Mouse (Mus musculus) hindbrain, embryonic 11.5 days (tissue): ENCODE data around the gene Slc17a8. TPM values are rescaled to one million over a fixed set of nuclear protein-coding genes. Genes with fewer than 3 reads are reported as not detected.
"Not testable (repeated sequence)": the region's sequence is repeated elsewhere in the genome, so short reads cannot be mapped to it uniquely, and the experiment has no call there.

Experiments used
- ATAC-seq: fragments of 200-750 bp; cut with Nextera tagmentation; 2 replicates; pipeline ENCODE4 v1.8.0; 2017; ENCODE audit warnings: mild to moderate bottlenecking, moderate TSS enrichment, moderate library complexity; ENCODE audit not compliant: low FRiP score
- DNase-seq: peaks from one replicate; pipeline ENCODE4 v3.0.0-alpha.2; 2015; ENCODE audit warnings: low spot score
- H3K27ac ChIP-seq: fragments of 300-500 bp; sonication (generic); 2 replicates; pipeline ENCODE4 v1.5.1; 2014; ENCODE audit warnings: mild to moderate bottlenecking, low read depth, low read length
- H3K27me3 ChIP-seq: fragments of 300-500 bp; sonication (generic); 2 replicates; pipeline ENCODE4 v1.6.1; 2014; ENCODE audit warnings: mild to moderate bottlenecking, low read length, moderate library complexity, mixed read lengths; ENCODE audit not compliant: control insufficient read depth, insufficient read depth
- H3K36me3 ChIP-seq: fragments of 300-500 bp; sonication (generic); 2 replicates; pipeline ENCODE4 v1.6.1; 2014; ENCODE audit warnings: mild to moderate bottlenecking, low read length, moderate library complexity, mixed read lengths; ENCODE audit not compliant: control insufficient read depth, insufficient read depth
- H3K4me1 ChIP-seq: fragments of 300-500 bp; sonication (generic); replicated peaks from 2 replicates; pipeline ENCODE4 v1.6.1; 2014; ENCODE audit warnings: low read length, mixed read lengths; ENCODE audit not compliant: control insufficient read depth, insufficient read depth
- H3K4me2 ChIP-seq: fragments of 300-500 bp; sonication (generic); replicated peaks from 2 replicates; pipeline ENCODE4 v1.6.1; 2014; ENCODE audit warnings: mild to moderate bottlenecking, low read depth, low read length
- H3K4me3 ChIP-seq: fragments of 300-500 bp; sonication (generic); 2 replicates; pipeline ENCODE4 v1.5.1; 2014; ENCODE audit warnings: low read depth, low read length
- H3K9ac ChIP-seq: fragments of 300-500 bp; sonication (generic); 2 replicates; pipeline ENCODE4 v1.6.1; 2014; ENCODE audit warnings: low read depth, low read length
- H3K9me3 ChIP-seq: fragments of 300-500 bp; sonication (generic); 2 replicates; pipeline ENCODE4 v1.6.1; 2016; ENCODE audit warnings: low read length; ENCODE audit not compliant: control insufficient read depth
- WGBS: fragments of 180-500 bp; shearing (Covaris S2); extraction: QIAGEN DNeasy Blood & Tissue Kit; methylation state at CpG from one replicate; pipeline ENCODE4 v1.1.7; 2014; 5-methylcytosine and 5-hydroxymethylcytosine counted together
- polyA plus RNA-seq: library from polyadenylated mRNA; unstranded; fragments of >200 nt; fragmentation: Nextera tagmentation; extraction: Ambion mirVana; gene quantifications from 2 replicates; pipeline ENCODE4 v1.2.1, GENCODE M21; 2014

The Slc17a8 gene
- polyA plus RNA-seq, 1 experiment from 2014 or later, result 2.0 TPM

GRCm38 (mm10) chr10:89578801-89579200, 42.3 kb downstream of the Slc17a8 start:
- H3K9ac ChIP-seq, result no peak overlapping the region
- no peaks in the 10 kb centered on the region for H3K27me3 ChIP-seq
- H3K4me1 ChIP-seq, result no peaks in the 10 kb centered on the region
- H3K9me3 ChIP-seq, result no peaks in the 10 kb centered on the region
- H3K27ac ChIP-seq, result no peak overlapping the region
- H3K4me2 ChIP-seq, result no peak overlapping the region
- no peak for ATAC-seq
- H3K36me3 ChIP-seq, result no peaks in the 10 kb centered on the region
- no peak for DNase-seq
- 93% methylated on average over 4 of the region's 4 CpGs for WGBS
- H3K4me3 ChIP-seq, result no peak overlapping the region

GRCm38 (mm10) chr10:89577666-89578065, 43.4 kb downstream of the Slc17a8 start:
- Histone ChIP-seq H3K4me1 (no peaks in the 10 kb centered on the region), H3K4me3 (no peak overlapping the region), H3K4me2 (no peak overlapping the region), H3K27me3 (no peaks in the 10 kb centered on the region), H3K9me3 (no peaks in the 10 kb centered on the region), H3K36me3 (no peaks in the 10 kb centered on the region), H3K9ac (no peak overlapping the region), H3K27ac (no peak overlapping the region)
- WGBS, result 86% methylated on average over 3 of the region's 3 CpGs
- ATAC-seq, result no peak
- DNase-seq, result no peak

- H3K4me2 ChIP-seq, result no peak overlapping the region
- DNase-seq (no peak), ATAC-seq (no peak)
- H3K27me3 ChIP-seq, result no peaks in the 10 kb centered on the region
- H3K4me1 ChIP-seq, result no peaks in the 10 kb centered on the region
- no peak overlapping the region for H3K4me3 ChIP-seq
- no peaks in the 10 kb centered on the region for H3K9me3 ChIP-seq
- no peaks in the 10 kb centered on the region for H3K36me3 ChIP-seq
- WGBS, result 89% methylated on average over 3 of the region's 3 CpGs
- no peak overlapping the region for H3K9ac ChIP-seq
- H3K27ac ChIP-seq, result no peak overlapping the region
These were observed 47.6 kb downstream of the Slc17a8 start for GRCm38 (mm10) chr10:89573421-89573820.

DNA sequence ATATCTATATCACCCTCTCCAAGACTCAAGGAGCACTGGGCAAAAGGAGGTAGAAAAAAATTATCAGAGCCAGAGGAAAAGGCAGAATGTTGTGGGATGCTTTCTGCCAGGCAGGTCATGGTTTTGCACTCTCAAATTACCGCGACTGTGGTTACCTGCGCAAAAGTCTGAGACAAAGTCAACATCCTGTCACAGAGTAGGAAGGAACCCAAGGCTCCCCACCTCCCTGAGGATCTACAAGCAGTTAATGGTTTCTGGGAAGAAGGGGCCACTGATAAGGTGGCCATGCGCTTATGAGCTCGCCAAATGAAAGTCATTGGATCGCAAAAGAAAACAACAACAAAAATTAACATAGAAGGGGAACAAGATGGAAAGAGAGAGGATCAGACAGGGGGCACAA, 48.1 kb downstream of the Slc17a8 start:
- 90% methylated on average over 6 of the region's 6 CpGs for WGBS
- H3K9me3 ChIP-seq, result no peaks in the 10 kb centered on the region
- no peaks in the 10 kb centered on the region for H3K27me3 ChIP-seq
- H3K27ac ChIP-seq, result no peak overlapping the region
- no peaks in the 10 kb centered on the region for H3K4me1 ChIP-seq
- H3K9ac ChIP-seq, result no peak overlapping the region
- ATAC-seq (no peak), DNase-seq (no peak)
- no peak overlapping the region for H3K4me3 ChIP-seq
- no peak overlapping the region for H3K4me2 ChIP-seq
- no peaks in the 10 kb centered on the region for H3K36me3 ChIP-seq

GRCm38 (mm10) chr10:89567391-89567790, 53.7 kb downstream of the Slc17a8 start:
- H3K27me3 ChIP-seq, result no peaks in the 10 kb centered on the region
- H3K36me3 ChIP-seq, result no peaks in the 10 kb centered on the region
- no peak overlapping the region for H3K27ac ChIP-seq
- no peaks in the 10 kb centered on the region for H3K4me1 ChIP-seq
- DNase-seq, result no peak
- H3K4me3 ChIP-seq, result no peak overlapping the region
- H3K4me2 ChIP-seq, result no peak overlapping the region
- ATAC-seq, result no peak
- H3K9ac ChIP-seq, result no peak overlapping the region
- no peaks in the 10 kb centered on the region for H3K9me3 ChIP-seq
- WGBS, result 89% methylated on average over 2 of the region's 2 CpGs

- Histone ChIP-seq H3K4me1 (no peaks in the 10 kb centered on the region), H3K27me3 (no peaks in the 10 kb centered on the region), H3K9me3 (no peaks in the 10 kb centered on the region), H3K4me3 (no peak overlapping the region), H3K9ac (no peak overlapping the region), H3K36me3 (no peaks in the 10 kb centered on the region), H3K4me2 (no peak overlapping the region), H3K27ac (no peak overlapping the region)
- no peak for ATAC-seq
- 83% methylated on average over 9 of the region's 9 CpGs for WGBS
- DNase-seq, result no peak
These were observed 55.6 kb downstream of the Slc17a8 start for GRCm38 (mm10) chr10:89565301-89566022.

DNA sequence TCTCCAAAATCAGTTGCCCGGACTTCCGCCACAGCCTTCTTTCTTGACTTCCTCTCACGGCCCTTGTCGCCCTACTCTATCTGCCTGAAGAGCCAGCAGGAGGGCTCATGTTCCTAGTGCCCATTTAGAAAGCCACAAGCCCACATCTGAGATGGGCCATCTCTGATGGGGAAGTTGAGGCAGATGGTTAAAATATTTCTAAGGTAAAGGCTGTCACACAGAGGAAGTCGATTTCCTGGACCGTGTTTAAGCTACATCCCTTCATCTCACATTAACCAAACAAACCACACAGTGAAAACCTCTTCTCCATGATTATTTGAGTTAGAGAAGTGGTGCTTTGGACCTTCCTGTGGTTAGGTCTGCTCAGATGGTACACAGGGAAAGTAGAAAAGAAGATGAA, 58.9 kb downstream of the Slc17a8 start:
- Histone ChIP-seq H3K4me2 (no peak overlapping the region), H3K4me3 (no peak overlapping the region), H3K4me1 (no peaks in the 10 kb centered on the region), H3K9ac (no peak overlapping the region), H3K27ac (no peak overlapping the region), H3K36me3 (no peaks in the 10 kb centered on the region), H3K27me3 (no peaks in the 10 kb centered on the region), H3K9me3 (no peaks in the 10 kb centered on the region)
- WGBS, result 92% methylated on average over 6 of the region's 6 CpGs
- ATAC-seq (no peak), DNase-seq (no peak)

DNA sequence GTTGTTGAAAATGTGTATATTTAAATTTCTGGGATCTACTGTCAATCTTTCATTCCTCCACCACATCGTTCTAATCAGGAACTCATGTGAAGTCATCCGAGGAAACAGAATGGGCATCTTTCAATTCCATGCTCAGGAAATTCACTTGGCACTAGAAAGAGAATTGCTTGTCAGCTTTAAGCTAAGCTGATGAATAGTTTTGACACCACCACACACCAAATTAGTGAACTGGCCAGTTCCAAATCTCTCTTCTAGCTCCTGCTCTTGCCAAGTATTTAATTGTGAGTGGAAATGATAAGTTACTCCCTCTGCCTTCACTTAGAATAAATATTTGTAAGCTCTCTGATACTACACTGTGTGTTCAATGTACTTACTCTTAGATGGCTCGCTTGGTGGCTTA, 61.7 kb downstream of the Slc17a8 start:
- WGBS, result 81% methylated on average over 3 of the region's 3 CpGs
- Histone ChIP-seq H3K4me2 (no peak overlapping the region), H3K9me3 (no peaks in the 10 kb centered on the region), H3K4me1 (no peaks in the 10 kb centered on the region), H3K27ac (no peak overlapping the region), H3K36me3 (no peaks in the 10 kb centered on the region), H3K27me3 (no peaks in the 10 kb centered on the region), H3K9ac (no peak overlapping the region), H3K4me3 (no peak overlapping the region)
- ATAC-seq (no peak), DNase-seq (no peak)

GRCm38 (mm10) chr10:89554885-89555284, 66.2 kb downstream of the Slc17a8 start:
- H3K4me2 ChIP-seq, H3K4me1 ChIP-seq, H3K9me3 ChIP-seq, H3K27me3 ChIP-seq, H3K27ac ChIP-seq, H3K4me3 ChIP-seq, DNase-seq, ATAC-seq, H3K36me3 ChIP-seq, H3K9ac ChIP-seq: not testable (repeated sequence)
- 91% methylated on average over 12 of the region's 13 CpGs for WGBS
